Comparison of ENCODE assay signal across 7 mouse cellular contexts in genomic region chr16:36884881-36885280, GRCm38 (mm10). TPM values are rescaled to one million over a fixed set of nuclear protein-coding genes. Genes with fewer than 3 reads are reported as not detected.
A peak's percentile ranks its signal among the peaks of the same experiment; 100 is the strongest.
DNase-seq lines count a peak whose midpoint lies in the region; ATAC-seq and TF ChIP-seq lines count a peak whose summit lies in the region.

No protein-coding gene starts in this region.

- WGBS in intestine, postnatal 0 days = 89% methylated on average over 4 of the region's 4 CpGs
- 89% methylated on average over 4 of the region's 4 CpGs for WGBS in intestine, embryonic 15.5 days
- 86% methylated on average over 4 of the region's 4 CpGs for whole genome bisulfite sequencing in bone marrow, adult 2 months
- WGBS in liver, embryonic 12.5 days (ENCODE audit: insufficient replicate concordance) = 64% methylated on average over 4 of the region's 4 CpGs

- H3K4me3 ChIP-seq in intestine, postnatal 0 days (ENCODE audit: low read depth, low read length) = no peak overlapping the region
- no peak overlapping the region for H3K4me3 ChIP-seq in intestine, embryonic 15.5 days (replicated peaks)
- H3K4me3 ChIP-seq in ES-Bruce4 (ENCODE audit: low read depth, low read length) = no peak overlapping the region
- H3K4me3 ChIP-seq in bone marrow, adult 2 months (replicated peaks; ENCODE audit: control insufficient read depth, low read depth, low read length) = no peak overlapping the region
- no peak overlapping the region for H3K4me3 ChIP-seq in liver, embryonic 12.5 days

- H3K4me2 ChIP-seq in intestine, postnatal 0 days (replicated peaks; ENCODE audit: low read depth) = no peak overlapping the region
- H3K4me2 ChIP-seq in intestine, embryonic 15.5 days (replicated peaks) = no peak overlapping the region
- no peak overlapping the region for H3K4me2 ChIP-seq in liver, embryonic 12.5 days

- TF ChIP-seq POLR2A in ES-Bruce4 (IDR thresholded peaks at IDR 0.05; ENCODE audit: insufficient read depth, low read length) = no peak
- TF ChIP-seq POLR2A in bone marrow, adult 2 months (IDR thresholded peaks at IDR 0.05; ENCODE audit: borderline replicate concordance, control insufficient read depth, low read depth, low read length) = no peak

- no peaks in the 10 kb centered on the region; the same call in 1 of the 2 replicates for H3K4me1 ChIP-seq in intestine, postnatal 0 days (replicated peaks; ENCODE audit: control insufficient read depth, insufficient read depth, low read length)
- H3K4me1 ChIP-seq in intestine, embryonic 15.5 days (replicated peaks) = no peaks in the 10 kb centered on the region
- H3K4me1 ChIP-seq in ES-Bruce4 (ENCODE audit: control insufficient read depth, insufficient read depth, low read length) = no peaks in the 10 kb centered on the region
- H3K4me1 ChIP-seq in bone marrow, adult 2 months (ENCODE audit: control insufficient read depth, insufficient read depth, low read length) = no peaks in the 10 kb centered on the region
- H3K4me1 ChIP-seq in liver, embryonic 12.5 days = peaks cover 26% of the 10 kb centered on the region

- DNase-seq in splenic B cell, adult 2 months (ENCODE audit: low read depth, low spot score) = peak; percentile 67
- DNase-seq in layer of hippocampus, adult 9-11 months = no peak

- no peak overlapping the region for H3K27ac ChIP-seq in intestine, postnatal 0 days (ENCODE audit: low read depth, low read length)
- H3K27ac ChIP-seq in intestine, embryonic 15.5 days = no peak overlapping the region
- no peak overlapping the region for H3K27ac ChIP-seq in ES-Bruce4 (ENCODE audit: insufficient read depth, low read length)
- no peak overlapping the region for H3K27ac ChIP-seq in bone marrow, adult 2 months (ENCODE audit: control insufficient read depth, insufficient read depth, low read depth, low read length, poor library complexity)
- no peak overlapping the region; the same call in 1 of the 2 replicates for H3K27ac ChIP-seq in liver, embryonic 12.5 days

- no peak for TF ChIP-seq EP300 in ES-Bruce4 (IDR thresholded peaks at IDR 0.05; ENCODE audit: insufficient read depth, low read depth, low read length)

- no peak for ATAC-seq in intestine, postnatal 0 days
- ATAC-seq in intestine, embryonic 15.5 days = no peak
- peak; percentile 54; the same call in 1 of the 2 replicates for ATAC-seq in liver, embryonic 12.5 days

- no peaks in the 10 kb centered on the region for H3K9me3 ChIP-seq in intestine, postnatal 0 days (ENCODE audit: control insufficient read depth)
- H3K9me3 ChIP-seq in intestine, embryonic 15.5 days = no peaks in the 10 kb centered on the region
- no peaks in the 10 kb centered on the region for H3K9me3 ChIP-seq in ES-Bruce4 (replicated peaks; ENCODE audit: control insufficient read depth, insufficient read depth, low read length, poor library complexity, severe bottlenecking)
- no peaks in the 10 kb centered on the region for H3K9me3 ChIP-seq in liver, embryonic 12.5 days (replicated peaks)

- no peak overlapping the region for H3K9ac ChIP-seq in intestine, postnatal 0 days (ENCODE audit: low read depth, low read length)
- no peak overlapping the region for H3K9ac ChIP-seq in intestine, embryonic 15.5 days
- H3K9ac ChIP-seq in ES-Bruce4 (ENCODE audit: low read depth, poor library complexity, severe bottlenecking) = no peak overlapping the region
- no peak overlapping the region for H3K9ac ChIP-seq in liver, embryonic 12.5 days

- H3K36me3 ChIP-seq in intestine, postnatal 0 days (ENCODE audit: control insufficient read depth, insufficient read depth) = peaks cover 33% of the 10 kb centered on the region
- peaks cover 11% of the 10 kb centered on the region for H3K36me3 ChIP-seq in intestine, embryonic 15.5 days
- 0 out of 2 replicates have a peak, but pooled peaks cover 2% of the 10 kb centered on the region for H3K36me3 ChIP-seq in ES-Bruce4 (ENCODE audit: control insufficient read depth, insufficient read depth, low read length, poor library complexity, severe bottlenecking)
- peaks cover 43% of the 10 kb centered on the region for H3K36me3 ChIP-seq in liver, embryonic 12.5 days
- peaks cover 5% of the 10 kb centered on the region for H3K36me3 ChIP-seq in splenic B cell, adult 2 months (ENCODE audit: control insufficient read depth, insufficient read depth, low read length, poor library complexity, severe bottlenecking)

- peak; percentile 66 for TF ChIP-seq CTCF in intestine, postnatal 0 days (IDR thresholded peaks at IDR 0.05; ENCODE audit: low read depth)
- peak; percentile 64 for TF ChIP-seq CTCF in ES-Bruce4 (IDR thresholded peaks at IDR 0.05; ENCODE audit: low read depth, low read length)
- peak; percentile 79 for TF ChIP-seq CTCF in bone marrow, adult 2 months (IDR thresholded peaks at IDR 0.05; ENCODE audit: control insufficient read depth, insufficient read depth, low read length)

- no peaks in the 10 kb centered on the region for H3K27me3 ChIP-seq in intestine, postnatal 0 days (replicated peaks; ENCODE audit: control insufficient read depth, insufficient read depth, low read length)
- H3K27me3 ChIP-seq in intestine, embryonic 15.5 days (replicated peaks) = no peaks in the 10 kb centered on the region
- no peaks in the 10 kb centered on the region for H3K27me3 ChIP-seq in ES-Bruce4 (ENCODE audit: control insufficient read depth, insufficient read depth, low read length, poor library complexity, severe bottlenecking)
- no peaks in the 10 kb centered on the region for H3K27me3 ChIP-seq in liver, embryonic 12.5 days (replicated peaks)
- H3K27me3 ChIP-seq in splenic B cell, adult 2 months (ENCODE audit: control insufficient read depth, insufficient read depth, low read length, poor library complexity, severe bottlenecking) = no peaks in the 10 kb centered on the region

RNA-seq across cellular contexts. Expression of gene Golgb1, which starts 9.9 kb away (rescaled TPM):
- 73.7 and 82.0 TPM in 2 replicates for polyA plus RNA-seq in intestine, postnatal 0 days (2015; fragmentation: Nextera tagmentation; extraction: Ambion mirVana)
- polyA plus RNA-seq in intestine, embryonic 15.5 days (2015; fragmentation: Nextera tagmentation; extraction: Ambion mirVana) = 91.4 and 93.4 TPM in 2 replicates
- 65.1 and 67.5 TPM in 2 replicates for polyA plus RNA-seq in ES-Bruce4 (2011; ENCODE audit: insufficient read depth, insufficient read length, low read depth, missing spikeins)
- 10.4 and 14.5 TPM in 2 replicates for polyA plus RNA-seq in bone marrow, adult 2 months (2011; ENCODE audit: insufficient read depth, insufficient read length, low replicate concordance, missing spikeins)
- polyA plus RNA-seq in liver, embryonic 12.5 days (2016; fragmentation: Nextera tagmentation; extraction: Ambion mirVana) = 31.4 and 36.3 TPM in 2 replicates

RNA-seq across cellular contexts. Expression of gene Eaf2, which starts 10.1 kb away (rescaled TPM):
- polyA plus RNA-seq in intestine, postnatal 0 days (2015; fragmentation: Nextera tagmentation; extraction: Ambion mirVana) = 1.0 and 1.1 TPM in 2 replicates
- 1.8 and 2.2 TPM in 2 replicates for polyA plus RNA-seq in intestine, embryonic 15.5 days (2015; fragmentation: Nextera tagmentation; extraction: Ambion mirVana)
- polyA plus RNA-seq in ES-Bruce4 (2011; ENCODE audit: insufficient read depth, insufficient read length, low read depth, missing spikeins) = 2.4 and 2.9 TPM in 2 replicates
- 3.5 and 9.2 TPM in 2 replicates for polyA plus RNA-seq in bone marrow, adult 2 months (2011; ENCODE audit: insufficient read depth, insufficient read length, low replicate concordance, missing spikeins)
- polyA plus RNA-seq in liver, embryonic 12.5 days (2016; fragmentation: Nextera tagmentation; extraction: Ambion mirVana) = 0.35 and 0.39 TPM in 2 replicates

RNA-seq across cellular contexts. Expression of gene Hcls1, which starts 49.9 kb away (rescaled TPM):
- 16.1 and 18.7 TPM in 2 replicates for polyA plus RNA-seq in intestine, postnatal 0 days (2015; fragmentation: Nextera tagmentation; extraction: Ambion mirVana)
- polyA plus RNA-seq in intestine, embryonic 15.5 days (2015; fragmentation: Nextera tagmentation; extraction: Ambion mirVana) = 10.7 and 12.7 TPM in 2 replicates
- not detected in 2 replicates for polyA plus RNA-seq in ES-Bruce4 (2011; ENCODE audit: insufficient read depth, insufficient read length, low read depth, missing spikeins)
- 88.0 and 129 TPM in 2 replicates for polyA plus RNA-seq in bone marrow, adult 2 months (2011; ENCODE audit: insufficient read depth, insufficient read length, low replicate concordance, missing spikeins)
- polyA plus RNA-seq in liver, embryonic 12.5 days (2016; fragmentation: Nextera tagmentation; extraction: Ambion mirVana) = 12.5 and 13.1 TPM in 2 replicates

RNA-seq across cellular contexts. Expression of gene Iqcb1, which starts 56.7 kb away (rescaled TPM):
- polyA plus RNA-seq in intestine, postnatal 0 days (2015; fragmentation: Nextera tagmentation; extraction: Ambion mirVana) = 7.6 and 7.8 TPM in 2 replicates
- polyA plus RNA-seq in intestine, embryonic 15.5 days (2015; fragmentation: Nextera tagmentation; extraction: Ambion mirVana) = 25.1 and 27.2 TPM in 2 replicates
- 63.9 and 64.9 TPM in 2 replicates for polyA plus RNA-seq in ES-Bruce4 (2011; ENCODE audit: insufficient read depth, insufficient read length, low read depth, missing spikeins)
- 16.7 and 20.4 TPM in 2 replicates for polyA plus RNA-seq in bone marrow, adult 2 months (2011; ENCODE audit: insufficient read depth, insufficient read length, low replicate concordance, missing spikeins)
- polyA plus RNA-seq in liver, embryonic 12.5 days (2016; fragmentation: Nextera tagmentation; extraction: Ambion mirVana) = 16.6 and 17.4 TPM in 2 replicates

Comparison
In these comparisons a context has a peak if more than half of its experiments do, and no peak if none do; other contexts are left out.
1. RNA of gene Hcls1, which starts 49.9 kb away (polyA plus RNA-seq): 88.0 to 129 TPM in bone marrow, adult 2 months, 16.1 to 18.7 TPM in intestine, postnatal 0 days, 12.5 to 13.1 TPM in liver, embryonic 12.5 days and 10.7 to 12.7 TPM in intestine, embryonic 15.5 days; not detected in ES-Bruce4; every median in the first group is over 10 times any median in the second.
2. Peak in every context shown above with its lines, with median percentiles within 50 percentile points of each other: CTCF ChIP-seq.